Mouse (Mus musculus): ENCODE results near the gene Gm11627.

GRCm38 (mm10) chr11:102605553-102606416, 26.5 kb upstream of the Gm11627 start:
- TF ChIP-seq CTCF (IDR thresholded peaks at IDR 0.05; ENCODE audit: control insufficient read depth, insufficient read depth, low read length) (no peak), POLR2A (IDR thresholded peaks at IDR 0.05; ENCODE audit: borderline replicate concordance, control insufficient read depth, low read depth, low read length) (no peak)
